Mouse (Mus musculus) left cerebral cortex, postnatal 4 days (tissue): ENCODE measurements around the gene Pld2. TPM values are rescaled to one million over a fixed set of nuclear protein-coding genes. Genes with fewer than 3 reads are reported as not detected.

Experiments used
- DNase-seq: peaks from one replicate; pipeline ENCODE4 v3.0.0-alpha.2; 2022
- intact Hi-C: fragments of 180-260 bp; cut with DNase I; formaldehyde crosslinking; loops from one replicate; pipeline ENCODE4 v1.15.1; 2025
- total RNA-seq, 2 experiments: library from RNA; stranded (reverse); gene quantifications; 2 replicates each; pipeline ENCODE4 v1.2.3; 2021

Gene Pld2
- total RNA-seq, 2 experiments from 2014 or later: 32.1 to 34.2 TPM

- intact Hi-C loops: no loop called here
- no peak for DNase-seq
Measured at GRCm38 (mm10) chr11:70571641-70572040, 31.8 kb downstream of the Pld2 start.

- no peak for DNase-seq
- intact Hi-C loops: no loop called here
Measured at GRCm38 (mm10) chr11:70572348-70572902, 32.6 kb downstream of the Pld2 start.

DNA sequence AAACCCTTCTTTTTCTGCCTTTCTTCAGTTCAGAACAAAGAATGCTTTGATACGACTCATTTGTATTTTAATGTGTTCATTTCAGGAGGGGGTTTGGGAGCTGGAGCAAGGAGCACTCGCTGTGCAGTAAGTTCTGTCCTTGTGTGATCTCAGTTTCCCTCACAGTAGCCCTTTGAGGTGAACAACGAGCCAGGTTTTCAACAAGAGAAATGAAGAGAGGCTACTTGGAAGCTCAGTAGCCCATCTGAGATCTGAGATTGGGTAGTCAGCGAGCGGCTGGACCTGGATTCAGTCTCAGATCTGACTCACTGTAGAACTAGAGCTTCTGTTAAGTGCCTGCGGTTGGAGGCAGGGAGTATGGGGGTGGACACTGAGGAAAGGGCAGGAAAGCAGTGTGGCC lies 34.0 kb downstream of the Pld2 start:
- intact Hi-C loops: no loop called here
- no peak for DNase-seq

- intact Hi-C loops: no loop called here
Measured at GRCm38 (mm10) chr11:70577201-70577600, 37.3 kb downstream of the Pld2 start.

GRCm38 (mm10) chr11:70578962-70579361 lies 39.1 kb downstream of the Pld2 start:
- DNase-seq: no peak
- intact Hi-C loops: no loop called here

More at GRCm38 (mm10) chr11:70577201-70577600, 37.3 kb downstream of the Pld2 start:
- no peak for DNase-seq

GRCm38 (mm10) chr11:70579710-70580357 lies 40.0 kb downstream of the Pld2 start:
- no peak for DNase-seq
- intact Hi-C loops: no loop called here

- DNase-seq: no peak
- intact Hi-C loops: no loop called here
Measured at GRCm38 (mm10) chr11:70580358-70580720, 40.5 kb downstream of the Pld2 start.

- intact Hi-C loops: no loop called here
- no peak for DNase-seq
Measured at GRCm38 (mm10) chr11:70580921-70581320, 41.1 kb downstream of the Pld2 start.

GRCm38 (mm10) chr11:70582196-70582595 lies 42.3 kb downstream of the Pld2 start:
- intact Hi-C loops: no loop called here
- no peak for DNase-seq

DNA sequence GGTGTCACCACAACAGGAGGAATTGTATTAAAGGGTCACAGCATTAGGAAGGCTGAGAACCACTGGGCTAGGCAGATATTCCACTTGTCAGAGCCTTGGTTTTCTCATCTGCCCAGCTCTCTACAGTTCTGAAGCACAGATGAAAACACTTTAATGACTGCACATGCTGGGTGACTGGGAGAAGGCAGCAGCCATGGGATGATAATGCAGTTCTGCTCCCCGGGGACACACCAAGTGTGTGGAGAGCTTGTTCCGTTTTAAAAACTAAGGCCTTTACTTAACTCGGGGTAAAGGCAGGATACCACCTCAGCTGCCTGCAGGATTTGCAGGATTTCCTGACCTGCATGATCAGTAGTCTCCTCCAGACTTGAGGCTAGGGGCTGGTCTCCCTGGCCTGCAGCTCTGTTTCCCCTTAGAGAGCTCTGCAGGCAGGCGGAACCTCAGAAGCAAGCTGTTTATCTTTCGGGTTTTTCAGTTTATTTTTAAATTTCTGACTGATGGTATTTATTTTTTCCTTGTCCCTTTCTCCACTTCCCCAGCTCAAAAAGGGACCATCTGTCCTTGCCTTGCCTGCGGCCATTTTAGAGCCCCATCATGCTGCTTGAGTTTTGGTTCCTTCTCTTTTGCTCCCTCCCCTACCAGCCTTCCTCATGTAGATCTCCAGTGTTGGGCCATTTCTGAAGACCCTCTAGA lies 43.3 kb downstream of the Pld2 start:
- intact Hi-C loops: no loop called here
- DNase-seq: no peak

- DNase-seq: no peak
- intact Hi-C loops: no loop called here
Measured at GRCm38 (mm10) chr11:70583775-70584174, 43.9 kb downstream of the Pld2 start.

DNA sequence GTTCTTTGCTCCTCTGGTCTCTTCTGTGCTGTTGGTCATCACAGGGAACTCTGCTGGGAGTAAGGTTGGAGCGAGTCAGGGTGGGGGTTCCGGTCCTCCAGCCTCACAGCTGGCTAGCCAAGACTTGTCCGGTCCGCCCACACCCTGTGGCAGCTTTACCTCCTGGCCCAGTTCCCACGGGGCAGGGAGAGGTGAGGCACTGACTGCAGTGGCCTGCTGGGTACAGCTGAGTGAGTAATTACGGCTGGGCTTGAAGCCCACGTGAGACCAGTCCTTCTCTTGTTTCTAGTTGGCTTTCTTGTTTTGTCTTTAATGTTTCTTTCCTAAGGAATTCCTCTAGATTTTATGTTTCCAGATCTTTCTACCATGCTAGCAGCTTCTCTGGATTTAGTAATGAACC lies 45.6 kb downstream of the Pld2 start:
- intact Hi-C loops: no loop called here
- DNase-seq: peak; percentile 23

DNA sequence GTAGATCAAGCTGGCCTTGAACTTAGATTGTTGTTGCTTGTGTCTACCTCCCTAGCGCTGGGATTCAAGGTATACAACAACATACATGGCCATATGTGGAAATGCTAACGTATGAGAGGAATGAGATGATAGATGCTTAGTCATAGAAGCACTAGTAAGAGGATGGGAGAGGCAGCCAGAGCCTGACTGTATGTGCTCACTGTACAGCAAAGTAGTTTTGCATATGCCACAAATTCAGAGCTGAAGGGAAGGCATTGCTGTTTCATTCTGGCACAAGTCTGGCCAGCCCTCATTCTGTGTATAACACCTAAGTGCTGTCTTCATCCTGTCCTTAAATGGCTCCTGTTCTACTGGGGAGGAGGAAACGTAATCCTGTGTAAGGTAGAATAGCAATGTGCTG lies 46.4 kb downstream of the Pld2 start:
- intact Hi-C loops: no loop called here
- DNase-seq: no peak

- intact Hi-C loops: no loop called here
- DNase-seq: no peak
Measured at GRCm38 (mm10) chr11:70586954-70587353, 47.1 kb downstream of the Pld2 start.

- intact Hi-C loops: no loop called here
Measured at GRCm38 (mm10) chr11:70591733-70592132, 51.9 kb downstream of the Pld2 start.

DNA sequence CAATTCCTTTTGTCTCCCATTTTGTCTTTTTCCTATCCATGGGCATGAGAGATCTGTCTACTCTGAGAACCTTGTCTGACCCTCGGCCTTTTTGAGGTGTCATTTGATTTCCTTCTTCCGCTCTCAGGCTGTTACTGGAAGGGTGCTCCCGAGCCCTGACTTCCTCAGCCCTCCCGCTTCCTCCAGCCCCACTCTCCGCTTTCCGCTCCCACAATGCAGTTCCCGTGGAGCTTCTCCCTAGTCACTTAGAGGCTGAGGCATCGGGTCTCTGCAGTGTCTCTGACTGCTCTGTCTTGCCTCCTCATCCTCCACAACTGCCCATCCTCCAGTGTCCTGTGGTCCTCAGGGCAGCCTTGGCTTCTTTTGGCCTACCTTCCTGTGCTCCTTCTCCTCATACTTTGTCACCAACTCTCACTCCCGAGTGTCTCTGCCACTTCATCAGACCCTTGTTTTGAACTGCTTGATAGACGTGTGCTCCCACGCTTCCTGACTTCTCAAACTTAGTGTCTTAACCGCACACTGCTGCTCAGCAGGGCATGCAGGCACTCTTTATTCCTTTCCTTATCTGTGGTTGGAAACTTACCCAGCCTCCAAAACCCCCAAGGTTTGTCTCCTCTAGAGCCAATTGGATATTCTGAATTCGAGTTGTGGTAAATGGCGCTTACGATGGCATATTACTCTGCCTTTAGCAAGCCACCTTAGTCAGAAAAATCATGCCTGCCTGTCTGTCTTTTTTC lies 54.6 kb downstream of the Pld2 start:
- intact Hi-C loops: no loop called here
- no peak for DNase-seq

More at GRCm38 (mm10) chr11:70591733-70592132, 51.9 kb downstream of the Pld2 start:
- peak; percentile 50 for DNase-seq

DNA sequence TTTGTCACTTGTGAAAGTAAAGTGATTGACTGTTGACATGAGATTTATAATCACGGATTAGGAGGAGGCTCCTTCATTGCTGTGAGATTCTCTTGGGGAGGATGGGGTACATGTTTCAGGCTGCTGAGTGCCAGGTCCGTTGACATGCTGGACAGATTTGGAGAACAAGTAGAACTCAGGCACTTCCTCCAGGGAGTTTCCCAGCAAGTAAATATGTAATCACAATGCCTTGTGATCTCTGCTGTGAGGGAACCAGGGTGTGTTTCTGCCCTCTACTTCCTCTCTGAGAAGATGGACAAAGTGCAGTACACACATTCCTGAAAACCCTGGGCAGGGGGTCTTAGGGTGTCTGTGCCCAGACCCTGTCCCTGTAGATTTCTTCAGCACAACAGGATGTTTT lies 55.8 kb downstream of the Pld2 start:
- intact Hi-C loops: no loop called here
- no peak for DNase-seq

- intact Hi-C loops: no loop called here
- no peak for DNase-seq
Measured at GRCm38 (mm10) chr11:70596094-70596493, 56.2 kb downstream of the Pld2 start.

DNA sequence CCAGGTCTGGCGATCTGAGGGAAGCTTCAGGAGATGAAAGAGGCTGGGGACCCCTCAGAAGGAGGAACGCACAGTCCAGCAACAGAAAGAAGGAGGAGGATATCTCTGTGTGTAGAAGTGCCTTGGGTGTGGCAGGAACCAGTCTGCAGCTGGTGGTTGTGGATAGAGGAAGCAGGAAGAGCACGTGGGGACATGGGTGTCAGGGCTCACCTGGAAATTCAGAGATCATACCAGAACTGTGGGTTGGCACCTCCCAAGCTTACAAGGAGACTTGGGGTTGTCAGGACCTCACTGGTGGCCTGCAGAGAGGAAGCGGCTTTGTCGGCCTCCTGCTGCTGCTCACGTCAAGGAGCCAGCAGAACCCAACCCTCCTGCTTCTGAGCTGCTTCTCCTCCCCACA lies 57.4 kb downstream of the Pld2 start:
- intact Hi-C loops: no loop called here
- no peak for DNase-seq

- DNase-seq: no peak
- intact Hi-C loops: no loop called here
Measured at GRCm38 (mm10) chr11:70598451-70598953, 58.6 kb downstream of the Pld2 start.

GRCm38 (mm10) chr11:70605024-70605566 lies 65.2 kb downstream of the Pld2 start:
- peak; percentile 79 for DNase-seq
- intact Hi-C loops: loop anchor here (10.0 kb wide), 1 partner anchor 160 kb away; no protein-coding TSS in a partner anchor
